ENCODE assay signal across 24 mouse cellular contexts in genomic region chr10:93233665-93234194, GRCm38 (mm10).
"Had no signal": no experiment of that assay in that cellular context is flagged by ENCODE, and none has a peak within 500 bp of the region (broad histone marks: within the 10 kb centered on the region; RNA-seq: fewer than 3 reads in every experiment).

No protein-coding gene starts in this region.

- H3K27ac ChIP-seq: gastrocnemius, adult 2 months; heart, embryonic 10.5 days; hindbrain, embryonic 13.5 days; hindbrain, embryonic 15.5 days; hindbrain, postnatal 0 days; kidney, embryonic 15.5 days; kidney, postnatal 0 days; limb, embryonic 13.5 days; limb, embryonic 15.5 days; liver, embryonic 12.5 days; liver, embryonic 14.5 days had no signal

- ATAC-seq: hindbrain, postnatal 0 days; intestine, embryonic 16.5 days; liver, embryonic 12.5 days had no signal

- H3K4me3 ChIP-seq: gastrocnemius, adult 2 months; heart, embryonic 10.5 days; heart, embryonic 12.5 days; hindbrain, embryonic 13.5 days; hindbrain, embryonic 15.5 days; kidney, embryonic 15.5 days; limb, embryonic 13.5 days; limb, embryonic 15.5 days; liver, embryonic 12.5 days had no signal

- DNase-seq: gastrocnemius, adult 2 months; gastrocnemius, postnatal 10 days; gastrocnemius, postnatal 25 days; heart, adult 18-20 months; heart, postnatal 14 days; kidney, adult 11 months; kidney, adult 2 months; kidney, adult 9 months; kidney, postnatal 14 days; kidney, postnatal 36 days; layer of hippocampus, postnatal 36 days; left cerebral cortex, postnatal 4 days had no signal
